Mouse (Mus musculus): ENCODE measurements at regions not wholly inside any gene's neighbourhood (a gene's known extent, or its start where the extent isn't known, plus 50 kb on each side); places are given as distances from the start of the nearest gene placed in this dataset.

GRCm38 (mm10) chr16:78877941-78878340 lies 52.8 kb upstream of the Chodl start:
- peak; percentile 35 for DNase-seq (ENCODE audit: low read depth, low spot score)

GRCm38 (mm10) chr16:78859006-78859405 lies 71.7 kb upstream of the Chodl start:
- DNase-seq (ENCODE audit: low read depth, low spot score), result no peak

GRCm38 (mm10) chr16:78830957-78831356 lies 99.8 kb upstream of the Chodl start:
- DNase-seq (ENCODE audit: low read depth, low spot score), result no peak

- DNase-seq (ENCODE audit: low read depth, low spot score), result no peak
Observed at GRCm38 (mm10) chr16:78827739-78828138, 103.0 kb upstream of the Chodl start.

DNA sequence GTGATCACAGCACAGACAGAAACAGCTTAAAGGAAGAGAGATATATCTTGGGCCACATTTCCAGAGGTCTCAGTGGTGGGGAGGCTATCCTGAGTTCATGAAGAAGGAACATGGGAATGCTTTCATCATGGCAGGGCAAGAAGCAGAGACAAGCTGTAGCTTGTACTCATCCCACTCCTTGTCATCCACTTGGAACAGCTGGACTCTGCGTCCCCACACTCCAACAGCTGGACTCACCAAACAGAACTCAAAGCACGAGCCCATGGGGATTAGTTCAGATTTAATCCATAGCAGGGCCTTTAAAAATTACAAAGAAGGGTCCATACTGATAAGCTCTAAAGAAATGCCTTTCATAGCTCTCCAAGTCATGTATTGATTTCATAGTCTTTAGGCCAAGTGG lies 140.7 kb upstream of the Chodl start:
- no peak for DNase-seq (ENCODE audit: low read depth, low spot score)

GRCm38 (mm10) chr16:78759226-78759625 lies 171.5 kb upstream of the Chodl start:
- DNase-seq (ENCODE audit: low read depth, low spot score), result no peak

DNA sequence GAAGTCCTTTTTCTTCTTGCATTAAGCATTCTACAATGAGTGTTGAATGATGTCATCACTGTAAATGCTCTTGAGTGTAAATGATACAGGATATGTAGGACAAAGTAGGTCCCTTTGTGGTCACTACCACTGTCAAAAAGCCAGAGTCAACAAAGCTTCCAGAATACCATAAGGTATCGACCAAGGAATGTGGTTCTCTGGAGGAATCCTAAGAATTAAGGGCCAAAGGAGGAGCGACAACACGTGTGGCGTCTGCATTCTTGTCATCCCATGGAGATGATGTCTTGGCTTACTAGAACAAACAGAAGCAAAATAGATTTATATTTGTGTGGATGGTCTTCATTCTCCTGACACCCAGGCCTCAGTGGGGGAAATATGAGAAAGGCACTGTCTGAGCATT lies 161.4 kb upstream of the D16Ertd472e start:
- DNase-seq (ENCODE audit: low read depth, low spot score), result peak; percentile 18

- no peak for DNase-seq (ENCODE audit: low read depth, low spot score)
Observed at GRCm38 (mm10) chr16:78730583-78731501, 154.3 kb upstream of the D16Ertd472e start.

- DNase-seq (ENCODE audit: low read depth, low spot score), result no peak
Observed at GRCm38 (mm10) chr16:78725541-78725940, 149.0 kb upstream of the D16Ertd472e start.

- DNase-seq (ENCODE audit: low read depth, low spot score), result no peak
Observed at GRCm38 (mm10) chr16:78709943-78710342, 133.4 kb upstream of the D16Ertd472e start.

DNA sequence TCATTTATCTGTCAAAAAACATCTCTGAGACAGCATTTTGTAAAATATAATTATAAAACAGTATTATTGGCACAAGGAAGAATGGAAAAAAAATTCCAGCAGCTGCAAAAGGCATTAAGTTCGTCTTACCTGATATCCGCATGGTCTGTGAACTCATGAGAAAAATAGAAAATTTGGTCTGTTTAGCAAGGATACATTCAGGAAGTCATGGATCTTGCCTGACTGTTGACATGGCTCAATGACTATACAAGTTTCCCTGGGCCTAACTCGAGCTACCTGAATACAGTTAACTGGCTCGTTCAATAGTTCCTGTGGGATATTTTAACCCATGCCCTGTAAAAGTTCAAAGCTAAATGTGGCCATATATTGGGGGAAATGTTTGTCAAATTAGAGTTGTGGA lies 131.1 kb upstream of the D16Ertd472e start:
- no peak for DNase-seq (ENCODE audit: low read depth, low spot score)

DNA sequence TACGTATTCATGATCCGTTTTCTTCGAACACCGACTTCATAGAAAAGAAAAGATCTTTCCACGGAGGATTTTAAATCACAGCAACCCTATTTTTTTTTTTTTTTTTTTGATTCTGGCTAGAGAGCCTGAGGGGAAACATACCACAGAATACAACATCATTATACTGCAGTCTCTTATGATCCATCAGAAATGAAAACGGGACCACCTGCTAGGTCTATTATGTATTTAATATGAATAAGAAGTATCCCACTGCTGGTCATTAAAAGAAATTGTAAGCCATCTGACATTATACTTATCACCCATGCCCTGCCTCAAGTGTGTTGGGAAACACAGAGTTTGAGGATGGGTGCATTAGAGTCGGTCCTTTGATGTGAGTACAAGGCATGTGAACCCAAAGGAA lies 130.7 kb upstream of the D16Ertd472e start:
- no peak for DNase-seq (ENCODE audit: low read depth, low spot score)

GRCm38 (mm10) chr16:78697514-78698209 lies 121.2 kb upstream of the D16Ertd472e start:
- no peak for DNase-seq (ENCODE audit: low read depth, low spot score)

DNA sequence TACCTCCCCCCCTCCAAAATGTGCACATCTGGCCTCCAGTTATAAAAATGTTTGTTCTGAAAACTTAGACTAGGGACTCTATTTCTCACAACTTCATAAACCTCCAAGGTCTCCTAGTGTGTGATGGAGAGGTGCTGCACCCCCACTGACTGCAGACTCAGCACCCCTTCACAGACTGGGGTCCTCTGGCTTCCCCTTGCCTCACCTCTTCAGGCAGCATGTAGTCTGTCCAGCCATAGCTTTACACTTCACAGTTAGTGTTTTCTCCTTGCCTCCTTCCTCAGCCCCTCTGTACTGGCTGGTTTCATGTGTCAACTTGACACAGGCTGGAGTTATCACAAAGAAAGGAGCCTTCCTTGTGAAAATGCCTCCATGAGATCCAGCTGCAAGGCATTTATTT lies 111.7 kb upstream of the D16Ertd472e start:
- no peak for DNase-seq (ENCODE audit: low read depth, low spot score)

DNA sequence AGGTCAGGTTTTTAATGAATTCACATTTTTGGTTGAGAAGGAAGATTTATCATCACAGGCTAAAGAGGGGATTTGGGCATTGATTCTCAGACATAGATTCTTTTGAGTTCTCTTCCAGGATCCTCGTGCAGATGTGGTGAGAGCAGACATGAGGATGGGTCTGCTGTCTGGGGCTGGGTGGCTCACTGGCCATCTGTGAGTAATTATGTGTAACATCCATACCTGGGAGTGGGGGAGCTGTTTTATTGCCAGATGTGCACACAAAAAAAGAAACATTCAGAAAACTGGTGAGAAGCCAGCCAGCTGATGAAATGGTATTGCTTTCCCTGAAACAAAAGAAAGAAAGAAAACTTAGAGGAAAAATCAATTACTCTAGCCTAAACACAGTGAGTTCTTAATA lies 108.7 kb upstream of the D16Ertd472e start:
- DNase-seq (ENCODE audit: low read depth, low spot score), result peak; percentile 34

DNA sequence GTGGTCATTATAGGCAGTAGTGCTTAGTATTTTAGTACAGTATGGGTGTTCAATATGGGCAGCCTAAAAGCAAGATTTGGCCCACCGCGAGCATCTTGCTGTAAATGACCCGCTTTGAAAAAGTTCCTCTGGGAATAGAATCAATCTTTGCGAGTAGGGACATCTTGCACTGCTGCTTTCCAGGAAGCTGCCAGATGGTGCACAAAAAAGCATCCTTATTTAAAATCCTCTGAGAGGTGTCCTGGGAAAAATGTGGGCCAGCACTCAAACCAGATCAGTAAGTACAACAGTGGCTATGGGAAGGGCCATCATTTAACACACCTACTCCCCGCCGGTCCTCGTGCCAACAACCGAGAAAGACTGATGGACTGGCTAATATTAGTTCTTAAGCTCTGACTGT lies 107.5 kb upstream of the D16Ertd472e start:
- DNase-seq (ENCODE audit: low read depth, low spot score), result no peak

GRCm38 (mm10) chr16:78661126-78661525 lies 84.6 kb upstream of the D16Ertd472e start:
- DNase-seq (ENCODE audit: low read depth, low spot score), result no peak

GRCm38 (mm10) chr16:78644710-78645109 lies 68.2 kb upstream of the D16Ertd472e start:
- peak; percentile 54 for DNase-seq (ENCODE audit: low read depth, low spot score)

DNA sequence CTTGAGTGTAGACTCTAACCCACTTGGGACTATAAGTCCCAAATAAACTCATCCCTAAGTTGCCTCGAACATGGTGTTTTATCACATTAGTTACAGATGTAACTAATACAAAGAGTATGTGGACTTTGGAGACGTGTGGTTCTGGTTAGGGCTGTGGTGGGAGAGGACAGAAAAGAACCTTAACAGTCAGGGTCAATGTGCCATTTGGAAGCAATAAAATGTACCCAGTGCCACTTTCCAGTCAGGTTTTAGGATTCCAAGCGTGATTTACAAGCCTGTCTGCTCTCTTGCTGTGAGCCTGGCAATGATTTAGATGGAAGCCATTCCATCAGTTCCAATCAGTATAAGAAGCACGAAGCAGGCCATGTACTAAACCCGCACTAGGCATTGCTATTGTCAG lies 65.2 kb upstream of the D16Ertd472e start:
- DNase-seq (ENCODE audit: low read depth, low spot score), result peak; percentile 49

GRCm38 (mm10) chr16:78641205-78641604 lies 64.7 kb upstream of the D16Ertd472e start:
- no peak for DNase-seq (ENCODE audit: low read depth, low spot score)

GRCm38 (mm10) chr16:78637452-78637851 lies 60.9 kb upstream of the D16Ertd472e start:
- no peak for DNase-seq (ENCODE audit: low read depth, low spot score)

DNA sequence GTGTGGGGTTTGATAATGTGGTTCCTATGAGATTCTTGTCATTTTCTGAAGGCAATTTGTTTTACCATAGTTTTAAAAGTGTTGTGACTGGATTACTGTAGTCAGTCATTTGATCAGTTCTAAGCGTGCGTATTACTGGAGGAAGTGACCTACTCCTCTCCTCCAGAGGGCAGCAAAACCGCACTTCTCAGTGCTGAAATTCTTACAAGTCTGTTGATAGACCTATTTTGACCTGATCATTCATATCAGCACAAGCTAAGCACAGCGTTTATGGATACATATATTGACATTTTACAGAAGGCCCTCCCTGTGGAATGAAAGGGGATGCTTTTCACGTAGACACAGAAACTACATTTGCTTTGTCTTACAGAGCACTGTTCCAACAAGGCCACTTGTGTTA lies 60.5 kb upstream of the D16Ertd472e start:
- peak; percentile 52 for DNase-seq (ENCODE audit: low read depth, low spot score)

DNA sequence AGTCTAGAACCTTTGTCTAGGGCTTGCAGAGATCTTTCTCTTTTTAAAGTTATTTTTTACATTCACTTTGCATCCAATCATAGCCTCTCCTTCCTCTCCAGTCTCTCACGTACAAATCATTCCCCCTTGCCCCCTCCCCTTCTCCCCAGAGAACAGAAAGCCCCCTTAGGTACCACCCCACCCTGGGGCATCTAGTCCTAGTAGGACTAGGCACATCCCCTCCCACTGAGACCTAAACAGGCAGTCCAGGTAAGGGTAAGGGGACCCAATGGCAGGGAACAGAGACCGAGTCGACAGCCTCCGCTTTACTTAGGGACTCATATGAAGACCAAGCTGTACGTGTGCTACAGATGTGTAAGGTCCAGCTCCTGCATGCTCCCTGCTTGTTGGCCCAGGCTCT lies 59.3 kb upstream of the D16Ertd472e start:
- no peak for DNase-seq (ENCODE audit: low read depth, low spot score)
